Mouse (Mus musculus) cortical plate, adult 2 months (tissue): ENCODE measurements around the gene Nsfl1c.

ENCODE experiments used
- CTCF ChIP-seq: fragments of 200-500 bp; IDR thresholded peaks from 2 replicates; pipeline ENCODE4 v1.5.1; 2011; ENCODE audit warnings: mild to moderate bottlenecking, control low read depth, low read length; ENCODE audit not compliant: insufficient read depth; ENCODE audit errors: extremely low read depth
- POLR2A ChIP-seq: fragments of 200-500 bp; IDR thresholded peaks from 2 replicates; pipeline ENCODE4 v1.6.1; 2011; ENCODE audit warnings: mild to moderate bottlenecking, low read length, control low read depth; ENCODE audit not compliant: insufficient read depth; ENCODE audit errors: extremely low read depth

DNA sequence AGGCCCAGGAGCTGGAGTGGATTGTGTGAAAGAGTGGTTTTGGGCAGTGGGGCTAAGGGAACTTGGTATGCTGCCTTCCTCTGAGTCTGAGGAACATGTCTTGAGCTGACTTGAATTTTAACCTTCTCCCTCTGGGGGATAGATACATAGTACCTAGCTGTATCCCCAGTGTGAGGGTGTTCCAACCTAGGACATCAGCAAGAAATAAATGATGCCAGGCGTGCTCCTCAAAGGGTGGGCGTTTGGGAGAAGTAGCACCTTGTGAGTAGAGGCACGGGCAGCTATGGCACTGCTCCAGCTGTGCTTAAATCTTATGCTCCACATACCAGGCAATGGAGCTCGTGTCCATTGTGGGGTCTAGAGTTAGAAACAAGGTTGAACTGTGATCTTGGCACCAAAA lies 52.6 kb downstream of the Nsfl1c start:
- TF ChIP-seq POLR2A (no peak), CTCF (no peak)
